Mouse (Mus musculus) cerebellum, adult 9-11 months (tissue): Measurements from ENCODE around the gene N4bp2l1.

Source experiments
- DNase-seq: peaks from one replicate; pipeline ENCODE4 v3.0.0; 2022

Gene N4bp2l1

GRCm38 (mm10) chr5:150598202-150599119 is 1.5 kb upstream of the N4bp2l1 start:
- DNase-seq, result no peak

DNA sequence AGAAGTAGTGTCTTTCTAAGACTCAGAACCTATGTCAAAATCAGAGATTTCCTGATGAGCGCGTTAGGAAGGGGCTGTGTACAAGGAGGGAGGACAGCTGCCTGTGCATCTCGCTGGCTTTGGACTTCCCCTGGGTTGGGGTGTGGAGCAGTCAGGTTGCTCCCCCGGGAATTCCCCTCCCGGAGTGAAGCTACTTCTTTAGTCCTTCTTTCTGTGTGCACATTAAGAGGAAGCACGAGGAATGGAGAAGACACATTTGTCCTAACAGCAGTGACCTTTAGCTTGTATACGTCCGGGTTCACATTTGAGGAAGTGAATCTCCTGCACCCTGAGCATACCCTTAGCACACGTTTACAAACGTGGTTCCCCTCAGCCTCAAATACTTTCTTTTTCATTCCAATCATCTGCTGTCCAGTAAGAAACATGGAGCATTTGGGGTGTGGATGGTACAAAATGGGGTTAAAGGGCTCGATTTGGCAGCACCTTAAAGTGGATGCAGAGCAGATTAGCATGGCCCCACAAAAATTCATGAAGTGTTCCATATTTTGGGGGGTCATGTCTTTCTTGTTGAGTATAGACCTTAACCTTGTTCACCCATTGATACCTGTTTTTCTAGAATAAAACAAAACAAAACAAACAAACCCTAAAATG is 1.5 kb downstream of the N4bp2l1 start:
- no peak for DNase-seq

DNA sequence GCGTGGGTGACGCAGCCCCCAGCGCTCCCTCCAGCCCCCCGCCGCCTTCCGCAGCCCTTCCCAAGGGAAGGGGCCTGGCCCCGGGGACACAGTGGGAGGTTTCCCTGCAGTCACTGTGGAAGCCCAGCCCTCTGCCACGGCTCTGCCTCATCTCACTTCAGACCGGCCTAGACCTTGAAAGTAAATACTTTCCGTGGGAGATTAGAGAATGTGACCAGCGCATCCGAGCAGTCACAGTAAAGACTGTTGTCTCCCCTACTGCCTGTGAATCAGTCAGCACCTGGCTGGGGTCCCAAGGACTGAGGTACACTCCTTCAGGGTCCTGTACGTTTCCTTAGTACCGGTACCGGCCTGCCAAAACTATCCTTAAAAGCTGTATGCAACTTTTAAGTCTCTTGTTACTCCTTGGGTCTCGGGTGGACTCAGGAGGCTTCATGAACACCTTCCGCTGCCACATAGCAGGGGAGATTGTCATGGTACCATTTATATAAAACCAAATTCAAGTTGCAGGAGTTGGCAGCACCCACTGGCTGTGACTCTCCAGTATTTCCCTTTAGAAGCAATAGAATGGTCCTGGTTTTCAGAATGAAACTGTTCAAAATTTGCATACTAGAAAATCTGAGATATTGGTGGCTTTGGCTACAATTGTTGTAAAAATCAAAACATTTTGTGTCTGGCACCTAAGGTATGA is 2.2 kb downstream of the N4bp2l1 start:
- DNase-seq, result no peak

DNA sequence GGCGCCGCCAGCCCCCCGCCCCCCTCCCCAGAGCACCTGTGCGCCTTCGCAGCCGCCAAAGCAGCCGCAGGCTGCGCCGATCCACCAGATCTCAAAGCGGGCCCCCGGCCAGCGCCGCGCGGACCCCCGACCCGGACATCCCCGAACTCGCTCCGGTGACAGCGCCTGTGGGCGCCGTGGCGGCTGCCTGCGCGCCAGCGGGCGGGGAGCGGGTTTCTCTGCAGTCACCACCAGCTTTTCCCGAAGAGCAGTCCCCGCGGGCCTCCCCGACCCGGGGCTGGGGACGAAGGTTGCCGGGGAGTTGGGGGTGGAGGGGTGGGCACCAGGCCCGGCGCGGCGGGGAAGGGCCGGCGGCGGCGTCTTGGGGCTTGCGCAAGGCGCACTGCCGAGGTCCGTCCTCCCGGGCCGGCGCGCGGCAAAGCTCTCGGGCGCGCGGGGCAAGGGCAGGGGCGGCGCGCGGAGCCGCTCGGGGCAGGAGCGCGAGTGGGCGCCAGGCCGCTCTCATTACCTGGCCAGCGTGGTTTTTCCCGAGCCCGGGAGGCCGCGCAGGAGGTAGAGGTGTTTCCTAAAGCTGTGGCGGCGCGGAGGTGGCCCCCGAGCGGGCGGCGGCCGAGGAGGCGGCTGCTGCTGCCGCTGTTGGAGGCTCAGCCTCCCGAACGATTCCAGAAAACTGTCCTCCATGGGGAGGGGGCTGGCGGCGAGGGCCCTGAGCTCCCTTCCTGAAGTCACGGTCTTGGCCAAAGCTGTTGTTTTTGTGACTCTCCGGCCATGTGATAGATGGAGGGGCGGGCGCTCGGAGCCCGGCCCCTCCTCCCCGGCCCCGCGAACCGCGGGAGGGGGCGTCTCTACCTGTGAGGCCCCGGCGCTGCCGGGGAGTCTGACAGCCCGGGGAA is 3.0 kb downstream of the N4bp2l1 start:
- peak; percentile 79 for DNase-seq

DNA sequence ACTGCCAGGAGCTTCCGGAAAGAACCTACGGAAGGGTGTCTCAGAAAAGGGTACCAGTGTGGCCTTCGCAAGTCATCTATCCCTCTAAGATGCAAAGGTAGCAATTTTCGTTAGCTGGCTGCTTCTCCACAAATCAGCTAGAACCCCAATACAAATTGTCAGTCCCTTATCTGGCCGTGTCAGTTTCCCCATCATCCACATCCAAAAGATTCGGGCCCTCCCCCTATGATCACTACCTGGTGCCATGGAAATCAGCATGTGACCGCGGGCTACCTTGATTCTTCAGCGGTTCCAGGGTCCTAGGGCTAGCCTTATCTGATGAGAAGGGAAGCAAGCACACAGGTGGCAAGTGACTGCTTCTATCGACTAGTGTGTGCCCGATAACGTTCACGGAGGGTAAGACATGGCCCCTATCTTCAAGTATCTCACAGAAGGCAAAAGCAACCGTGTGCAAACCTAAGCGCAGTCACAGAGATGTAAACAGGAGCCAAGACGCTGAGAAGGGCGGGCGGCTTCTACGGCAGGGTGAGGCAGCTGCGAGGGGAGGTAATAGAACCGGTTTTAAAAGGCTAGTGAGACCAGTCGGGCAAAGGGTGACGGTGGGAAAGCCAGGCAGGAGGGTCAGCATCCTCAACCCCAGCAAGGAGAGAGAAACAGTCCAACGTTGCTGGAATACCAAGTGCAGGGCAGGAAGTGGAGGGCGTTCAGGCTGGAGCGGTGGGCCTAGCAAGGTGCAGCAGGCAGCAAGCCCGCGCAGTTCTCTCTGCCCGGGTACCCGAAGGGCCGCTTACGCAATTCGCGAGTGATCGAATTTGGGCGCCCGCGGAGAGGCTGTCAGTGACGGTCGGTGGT is 3.9 kb downstream of the N4bp2l1 start:
- DNase-seq, result peak; percentile 65

DNA sequence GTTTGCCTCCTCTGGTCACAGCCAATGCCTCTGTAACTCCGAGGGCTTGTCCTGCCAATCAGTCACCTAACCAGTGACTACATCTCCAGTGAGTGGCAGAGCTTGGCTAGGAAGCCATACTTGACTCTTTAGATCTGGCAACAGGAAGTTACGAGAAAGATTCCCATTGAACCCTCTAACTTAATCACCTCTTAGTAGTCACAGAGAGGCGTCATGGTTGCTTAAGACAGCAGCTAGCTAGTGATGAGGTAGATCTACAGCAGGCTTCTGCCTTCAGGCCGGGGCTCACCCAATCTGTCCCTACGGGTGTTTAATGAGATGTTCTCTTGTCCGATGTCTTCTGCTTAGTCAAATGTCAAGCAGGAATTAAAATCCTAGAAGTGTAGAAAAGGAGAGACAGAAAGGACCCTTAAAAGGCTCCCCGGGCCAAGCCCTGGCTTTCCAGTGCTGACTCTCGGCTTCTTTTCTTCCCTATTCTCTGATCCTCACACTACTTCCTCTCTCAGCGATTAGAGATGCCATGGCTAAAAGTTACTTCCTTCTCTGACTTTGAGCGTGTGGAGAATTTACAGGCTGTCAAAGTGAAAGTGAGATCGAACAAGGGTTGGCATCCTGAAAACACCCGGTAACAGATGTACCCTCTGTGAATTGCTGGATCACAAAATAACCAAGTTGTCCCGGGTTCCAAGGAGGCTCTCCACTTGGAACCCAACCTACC is 4.6 kb downstream of the N4bp2l1 start:
- no peak for DNase-seq

- no peak for DNase-seq
Observed at GRCm38 (mm10) chr5:150589945-150590344, 7.0 kb downstream of the N4bp2l1 start.

GRCm38 (mm10) chr5:150584337-150584729 is 12.7 kb downstream of the N4bp2l1 start:
- no peak for DNase-seq

DNA sequence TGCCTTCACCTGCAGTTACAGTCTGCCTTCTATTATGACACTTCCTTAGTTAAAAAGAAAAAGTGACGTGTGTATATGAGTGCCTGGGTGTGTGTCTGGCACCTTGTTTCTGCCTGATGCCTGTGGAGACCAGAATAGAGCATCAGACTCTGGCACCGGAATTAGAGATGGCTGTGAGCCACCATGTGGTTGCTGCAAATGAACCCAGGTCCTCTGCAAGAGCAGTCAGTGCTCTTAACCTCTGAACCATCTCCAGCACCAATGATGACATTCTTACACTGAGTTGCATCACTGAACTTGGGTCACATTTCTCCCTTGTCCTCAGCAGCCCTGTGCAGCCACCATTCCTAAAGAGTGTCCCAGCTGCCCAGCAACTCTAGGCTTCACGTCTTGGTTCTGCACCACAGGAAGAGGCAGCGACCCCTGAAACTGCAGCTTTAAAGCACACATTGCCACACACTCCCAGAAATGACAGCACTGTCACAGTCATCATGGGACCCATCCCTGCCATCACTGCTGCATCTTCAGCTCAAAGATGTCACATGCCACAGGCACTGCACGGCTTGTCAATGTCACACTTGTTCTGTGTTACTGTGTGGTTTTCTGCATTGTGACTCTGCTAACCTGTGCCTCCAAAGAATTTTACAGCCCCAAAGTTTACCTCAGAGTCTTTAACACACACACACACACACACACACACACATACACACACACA is 13.2 kb downstream of the N4bp2l1 start:
- peak; percentile 33 for DNase-seq

GRCm38 (mm10) chr5:150583181-150583580 is 13.8 kb downstream of the N4bp2l1 start:
- DNase-seq, result no peak

- no peak for DNase-seq
Observed at GRCm38 (mm10) chr5:150581180-150581579, 15.8 kb downstream of the N4bp2l1 start.

- no peak for DNase-seq
Observed at GRCm38 (mm10) chr5:150578613-150579171, 18.3 kb downstream of the N4bp2l1 start.

- no peak for DNase-seq
Observed at GRCm38 (mm10) chr5:150576832-150577231, 20.2 kb downstream of the N4bp2l1 start.

DNA sequence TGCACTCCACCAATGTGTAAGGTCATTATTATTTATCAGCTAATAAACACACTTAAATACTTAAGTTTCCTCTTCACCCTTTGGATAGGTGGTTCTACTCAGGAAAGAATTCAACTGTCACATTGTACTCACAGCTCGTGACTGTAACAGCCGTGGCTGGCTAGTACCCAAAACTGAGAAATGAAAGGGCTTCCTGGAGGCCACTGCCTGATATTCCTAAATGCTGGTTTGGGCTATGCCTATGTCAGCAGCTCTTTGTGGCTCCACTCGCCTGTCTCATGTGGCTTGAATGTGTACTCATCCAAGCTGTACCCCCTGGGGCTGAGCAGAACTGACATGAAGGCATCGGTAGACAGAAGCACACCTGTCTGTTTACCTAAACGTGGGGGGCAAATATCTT is 22.1 kb downstream of the N4bp2l1 start:
- DNase-seq, result no peak

DNA sequence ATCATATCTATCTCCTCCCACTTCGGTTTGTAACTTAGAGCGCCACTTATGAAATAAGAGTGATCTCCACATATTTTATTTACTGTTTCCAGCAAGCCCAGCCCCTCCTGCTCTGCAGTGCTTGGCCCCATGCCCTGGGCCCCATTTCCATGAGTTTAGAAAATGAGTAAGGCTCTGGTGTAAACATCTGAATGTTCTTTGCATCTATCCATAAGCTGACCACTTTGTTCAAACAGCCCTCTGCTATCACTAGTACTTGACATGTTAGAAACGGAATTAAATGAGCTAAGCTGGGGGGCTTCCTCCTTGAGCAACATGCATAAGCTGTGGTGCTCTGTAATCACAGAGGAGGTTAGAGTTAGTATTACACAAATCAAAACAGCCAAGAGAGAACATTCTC is 22.6 kb downstream of the N4bp2l1 start:
- DNase-seq, result no peak

DNA sequence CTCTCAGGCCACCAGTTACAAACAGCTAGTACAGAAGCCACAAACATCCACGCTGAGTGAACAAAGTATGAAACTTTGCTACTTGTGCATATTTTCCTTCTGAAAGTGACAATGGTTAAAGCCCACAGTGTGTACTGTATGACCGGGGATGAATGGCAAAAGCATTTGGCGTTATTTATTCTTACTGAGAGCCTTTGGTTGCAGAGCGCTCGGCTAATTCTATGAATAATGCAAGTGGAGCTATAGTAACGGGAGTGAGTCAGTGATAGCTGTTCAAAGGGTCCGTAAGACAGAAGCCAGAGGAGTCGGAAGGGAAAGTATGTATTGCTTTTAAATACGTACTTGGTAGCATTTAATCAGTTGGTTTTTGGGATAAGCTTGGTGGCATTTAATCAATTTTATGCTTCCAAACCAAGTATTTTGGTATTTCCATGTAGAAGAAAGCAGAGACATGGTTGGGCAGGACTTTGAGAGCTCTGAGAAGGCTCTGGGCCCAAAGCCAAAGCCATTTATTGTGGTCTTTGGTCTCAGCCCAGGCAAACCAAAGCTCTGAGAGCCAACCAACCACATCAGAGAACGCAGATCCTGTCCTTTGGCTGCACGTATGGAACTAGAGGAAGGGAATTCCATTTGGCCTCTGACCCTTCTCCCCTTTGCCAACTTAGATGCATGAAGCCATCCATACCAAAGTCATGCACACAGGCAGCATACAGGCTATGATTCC is 26.3 kb downstream of the N4bp2l1 start:
- no peak for DNase-seq

GRCm38 (mm10) chr5:150566971-150567370 is 30.0 kb downstream of the N4bp2l1 start:
- no peak for DNase-seq

- no peak for DNase-seq
Observed at GRCm38 (mm10) chr5:150566226-150566625, 30.8 kb downstream of the N4bp2l1 start.

DNA sequence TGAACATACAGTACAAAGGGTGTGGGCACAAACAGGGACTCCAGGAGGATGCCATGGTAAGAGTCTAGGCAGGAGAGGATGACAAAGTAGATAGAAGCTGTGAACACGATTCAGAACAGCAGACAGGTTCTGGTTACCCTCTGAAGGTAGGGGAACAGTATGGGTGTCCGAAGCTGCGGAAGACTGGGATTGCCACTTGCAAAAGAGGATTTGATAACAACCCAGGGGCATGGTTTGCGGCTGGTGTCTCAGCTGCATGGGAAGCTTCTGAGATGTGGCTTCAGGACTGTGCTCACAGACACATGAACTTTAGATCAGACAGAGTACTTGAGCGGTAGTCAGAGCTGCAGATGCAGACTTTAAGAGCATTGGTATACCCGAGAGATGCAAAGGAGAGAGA is 32.6 kb downstream of the N4bp2l1 start:
- DNase-seq, result no peak
